Mouse (Mus musculus) CH12F3 (cell line): ENCODE data around the gene Odf2l.

Experiments
- in situ Hi-C: fragments of 300-500 bp; cut with MboI; formaldehyde crosslinking; loops from 2 replicates; pipeline ENCODE4 v1.14.3; 2020; ENCODE audit warnings: low sequenced_read_pairs

Odf2l gene

GRCm38 (mm10) chr3:145131210-145131868 is 13.0 kb downstream of the Odf2l start:
- in situ Hi-C loops: no loop called here

- in situ Hi-C loops: no loop called here
Measured at GRCm38 (mm10) chr3:145140236-145140635, 21.8 kb downstream of the Odf2l start.

GRCm38 (mm10) chr3:145142925-145143324 is 24.5 kb downstream of the Odf2l start:
- in situ Hi-C loops: no loop called here

GRCm38 (mm10) chr3:145143856-145144255 is 25.5 kb downstream of the Odf2l start:
- in situ Hi-C loops: no loop called here

- in situ Hi-C loops: no loop called here
Measured at GRCm38 (mm10) chr3:145146871-145147270, 28.5 kb downstream of the Odf2l start.

- in situ Hi-C loops: no loop called here
Measured at GRCm38 (mm10) chr3:145147483-145147882, 29.1 kb downstream of the Odf2l start.

- in situ Hi-C loops: no loop called here
Measured at GRCm38 (mm10) chr3:145147952-145148351, 29.6 kb downstream of the Odf2l start.

GRCm38 (mm10) chr3:145151092-145151491 is 32.7 kb downstream of the Odf2l start:
- in situ Hi-C loops: no loop called here

- in situ Hi-C loops: no loop called here
Measured at GRCm38 (mm10) chr3:145151933-145152332, 33.5 kb downstream of the Odf2l start.

- in situ Hi-C loops: no loop called here
Measured at GRCm38 (mm10) chr3:145156883-145157282, 38.5 kb downstream of the Odf2l start.

GRCm38 (mm10) chr3:145158441-145158840 is 40.1 kb downstream of the Odf2l start:
- in situ Hi-C loops: no loop called here

- in situ Hi-C loops: no loop called here
Measured at GRCm38 (mm10) chr3:145166741-145167140, 48.4 kb downstream of the Odf2l start.

GRCm38 (mm10) chr3:145167766-145168165 is 49.4 kb downstream of the Odf2l start:
- in situ Hi-C loops: no loop called here

- in situ Hi-C loops: no loop called here
Measured at GRCm38 (mm10) chr3:145168844-145169696, 50.7 kb downstream of the Odf2l start.

GRCm38 (mm10) chr3:145170028-145170427 is 51.6 kb downstream of the Odf2l start:
- in situ Hi-C loops: no loop called here

GRCm38 (mm10) chr3:145170604-145171389 is 52.4 kb downstream of the Odf2l start:
- in situ Hi-C loops: no loop called here

- in situ Hi-C loops: no loop called here
Measured at GRCm38 (mm10) chr3:145171390-145172060, 53.1 kb downstream of the Odf2l start.

GRCm38 (mm10) chr3:145184645-145185044 is 66.3 kb downstream of the Odf2l start:
- in situ Hi-C loops: no loop called here

- in situ Hi-C loops: no loop called here
Measured at GRCm38 (mm10) chr3:145191972-145192371, 73.6 kb downstream of the Odf2l start.

GRCm38 (mm10) chr3:145195240-145195923 is 77.0 kb downstream of the Odf2l start:
- in situ Hi-C loops: no loop called here
